Mouse (Mus musculus) liver, adult 2 months (tissue): ENCODE measurements around the gene Hba-a1. TPM values are rescaled to one million over a fixed set of nuclear protein-coding genes. Genes with fewer than 3 reads are reported as not detected.

Experiments used
- DNase-seq: peaks from one replicate; pipeline ENCODE4 v3.0.0-alpha.2; 2011; ENCODE audit warnings: low read depth, low spot score; ENCODE audit errors: extremely low read depth
- H3K27ac ChIP-seq: fragments of 200-500 bp; replicated peaks from 2 replicates; pipeline ENCODE4 v1.5.1; 2012; ENCODE audit warnings: low read depth, mild to moderate bottlenecking, control low read depth, inconsistent platforms, low read length; ENCODE audit not compliant: insufficient read depth
- H3K27me3 ChIP-seq: fragments of 200-500 bp; 2 replicates; pipeline ENCODE4 v1.6.1; 2012; ENCODE audit warnings: mild to moderate bottlenecking, moderate library complexity, low read length, inconsistent platforms; ENCODE audit not compliant: control insufficient read depth, insufficient read depth
- H3K36me3 ChIP-seq: fragments of 200-500 bp; 2 replicates; pipeline ENCODE4 v1.6.1; 2012; ENCODE audit warnings: low read length, inconsistent platforms; ENCODE audit not compliant: control insufficient read depth, insufficient read depth
- H3K4me1 ChIP-seq: fragments of 200-500 bp; 2 replicates; pipeline ENCODE4 v1.6.1; 2011; ENCODE audit warnings: low read length; ENCODE audit not compliant: control insufficient read depth, insufficient read depth
- H3K4me3 ChIP-seq: fragments of 200-500 bp; 2 replicates; pipeline ENCODE4 v1.5.1; 2011; ENCODE audit warnings: low read depth, mild to moderate bottlenecking, control low read depth, low read length, moderate library complexity; ENCODE audit not compliant: insufficient read depth
- H3K79me2 ChIP-seq: fragments of 200-500 bp; 2 replicates; pipeline ENCODE4 v1.6.1; 2012; ENCODE audit warnings: inconsistent platforms, mild to moderate bottlenecking, low read length, moderate library complexity; ENCODE audit not compliant: control insufficient read depth, insufficient read depth
- H3K9ac ChIP-seq: fragments of 200-500 bp; 2 replicates; pipeline ENCODE4 v1.6.1; 2012; ENCODE audit warnings: low read depth, mild to moderate bottlenecking, control low read depth, inconsistent platforms, low read length
- CTCF ChIP-seq: fragments of 200-500 bp; IDR thresholded peaks from 2 replicates; pipeline ENCODE4 v1.5.1; 2011; ENCODE audit warnings: low read depth, low read length, control low read depth
- POLR2A ChIP-seq: fragments of 200-500 bp; IDR thresholded peaks from 2 replicates; pipeline ENCODE4 v1.6.1; 2011; ENCODE audit warnings: low read length, control low read depth; ENCODE audit not compliant: insufficient read depth; ENCODE audit errors: extremely low read depth
- WGBS: fragments of 180-500 bp; shearing (Covaris S2); methylation state at CpG from one replicate; pipeline ENCODE4 v1.1.7; 2018; 5-methylcytosine and 5-hydroxymethylcytosine counted together
- polyA plus RNA-seq: library from polyadenylated mRNA; depleted of rRNA; stranded (reverse); fragments of >200 nt; gene quantifications from 2 replicates; pipeline ENCODE4 v1.2.3, GENCODE M21; 2012
- total RNA-seq: library from RNA; depleted of rRNA; stranded (reverse); fragments of >200 nt; gene quantifications from 2 replicates; pipeline ENCODE4 v1.2.3, GENCODE M21; 2014

Hba-a1 gene
- total and polyA plus RNA-seq, 2 experiments = 146 to 696 TPM

DNA sequence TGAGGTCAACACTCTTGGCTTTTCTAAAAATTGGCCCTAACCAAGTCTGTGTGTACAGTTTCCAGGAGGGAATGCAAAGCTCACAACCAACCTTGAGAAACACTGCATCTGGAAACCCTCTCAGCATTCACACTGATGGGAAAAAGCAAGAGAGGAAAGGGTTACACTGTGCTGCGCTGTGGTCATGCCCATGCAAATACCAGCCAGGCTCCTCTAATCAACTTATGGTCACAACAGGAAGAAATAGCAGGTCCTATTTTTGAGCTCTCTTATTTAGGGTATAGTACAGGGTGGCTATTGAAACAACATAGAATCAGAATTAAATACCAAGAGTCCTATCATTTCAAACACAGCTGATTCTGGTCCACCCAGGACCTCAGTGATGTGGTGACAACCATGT lies 38.7 kb upstream of the Hba-a1 start:
- no peak for DNase-seq
- Histone ChIP-seq H3K4me3 (no peak overlapping the region), H3K9ac (no peak overlapping the region), H3K79me2 (no peaks in the 10 kb centered on the region), H3K36me3 (peaks cover 35% of the 10 kb centered on the region), H3K27ac (no peak overlapping the region), H3K27me3 (no peaks in the 10 kb centered on the region), H3K4me1 (no peaks in the 10 kb centered on the region)
- 85% methylated on average over 1 of the region's 1 CpGs for WGBS
- TF ChIP-seq POLR2A = no peak
- TF ChIP-seq CTCF = no peak

DNA sequence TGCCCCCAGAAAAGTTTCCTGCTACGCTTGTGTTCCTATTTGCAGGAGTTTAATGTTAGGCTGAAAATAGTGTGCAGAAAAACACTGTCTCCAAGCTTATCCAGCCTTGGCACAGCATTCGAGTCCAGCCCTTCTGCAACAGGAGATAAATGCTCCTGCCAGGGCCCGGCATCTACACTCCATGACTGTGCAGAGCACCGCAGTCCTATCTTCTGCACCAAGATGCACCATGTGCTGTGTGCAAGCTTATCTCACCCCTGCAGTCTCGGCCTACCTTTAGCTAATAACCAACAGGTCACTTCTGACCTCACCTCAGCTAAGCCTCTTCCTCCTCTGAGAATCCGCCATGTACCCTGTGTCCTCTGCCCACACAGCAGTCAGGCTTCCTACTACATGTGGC lies 37.7 kb upstream of the Hba-a1 start:
- Histone ChIP-seq H3K27ac (no peak overlapping the region), H3K36me3 (peaks cover 44% of the 10 kb centered on the region), H3K79me2 (no peaks in the 10 kb centered on the region), H3K27me3 (no peaks in the 10 kb centered on the region), H3K4me3 (no peak overlapping the region), H3K9ac (no peak overlapping the region), H3K4me1 (no peaks in the 10 kb centered on the region)
- no peak for TF ChIP-seq CTCF
- no peak for TF ChIP-seq POLR2A
- no peak for DNase-seq
- 92% methylated on average over 6 of the region's 6 CpGs for whole genome bisulfite sequencing

DNA sequence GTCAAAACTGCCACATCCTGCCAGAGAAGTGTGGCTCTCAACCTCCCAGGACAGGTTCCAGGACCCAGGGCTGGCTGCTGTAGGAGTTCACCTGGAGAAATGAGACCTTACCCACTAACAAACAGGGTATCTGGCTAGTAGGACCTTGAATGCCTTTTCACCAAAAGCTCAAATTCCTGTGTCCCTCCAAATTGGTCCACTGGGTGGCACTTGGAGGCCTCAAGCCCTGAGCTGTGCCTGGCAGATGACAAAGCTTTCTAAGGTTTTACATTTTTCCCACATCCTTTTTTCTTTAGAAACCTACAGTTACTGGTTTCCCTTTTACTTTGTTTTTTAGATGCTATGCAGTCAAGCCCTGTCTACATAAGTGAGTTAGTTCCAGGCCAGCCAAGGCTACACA lies 36.2 kb upstream of the Hba-a1 start:
- no peaks in the 10 kb centered on the region for H3K4me1 ChIP-seq
- no peak for TF ChIP-seq POLR2A
- no peak for TF ChIP-seq CTCF
- no peak overlapping the region for H3K27ac ChIP-seq
- H3K27me3 ChIP-seq = no peaks in the 10 kb centered on the region
- H3K9ac ChIP-seq = no peak overlapping the region
- no peak for DNase-seq
- H3K36me3 ChIP-seq = peaks cover 46% of the 10 kb centered on the region
- H3K79me2 ChIP-seq = no peaks in the 10 kb centered on the region
- no peak overlapping the region for H3K4me3 ChIP-seq

DNA sequence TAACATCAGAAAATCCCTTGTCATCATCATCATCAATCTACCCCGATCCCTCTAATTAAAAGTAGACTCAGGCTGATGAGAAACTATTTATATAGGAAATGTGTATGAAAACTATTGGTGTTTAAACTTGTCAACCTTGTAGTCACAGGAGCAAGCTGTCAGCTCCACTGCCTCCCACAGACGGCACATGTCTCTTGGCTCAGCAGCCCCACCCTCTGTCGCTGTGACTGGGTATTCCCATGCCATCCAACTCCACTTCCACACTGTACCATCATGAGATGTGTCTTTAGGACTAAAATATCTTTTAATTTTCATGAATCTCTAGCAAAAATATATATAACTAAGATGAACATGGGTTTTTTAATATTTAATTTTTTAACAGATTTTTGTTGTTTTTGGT lies 35.0 kb upstream of the Hba-a1 start:
- Histone ChIP-seq H3K27ac (no peak overlapping the region), H3K27me3 (no peaks in the 10 kb centered on the region), H3K9ac (no peak overlapping the region), H3K4me1 (no peaks in the 10 kb centered on the region), H3K79me2 (no peaks in the 10 kb centered on the region), H3K4me3 (no peak overlapping the region), H3K36me3 (peaks cover 55% of the 10 kb centered on the region)
- WGBS = 90% methylated on average over 3 of the region's 3 CpGs
- no peak for TF ChIP-seq POLR2A
- no peak for DNase-seq

DNA sequence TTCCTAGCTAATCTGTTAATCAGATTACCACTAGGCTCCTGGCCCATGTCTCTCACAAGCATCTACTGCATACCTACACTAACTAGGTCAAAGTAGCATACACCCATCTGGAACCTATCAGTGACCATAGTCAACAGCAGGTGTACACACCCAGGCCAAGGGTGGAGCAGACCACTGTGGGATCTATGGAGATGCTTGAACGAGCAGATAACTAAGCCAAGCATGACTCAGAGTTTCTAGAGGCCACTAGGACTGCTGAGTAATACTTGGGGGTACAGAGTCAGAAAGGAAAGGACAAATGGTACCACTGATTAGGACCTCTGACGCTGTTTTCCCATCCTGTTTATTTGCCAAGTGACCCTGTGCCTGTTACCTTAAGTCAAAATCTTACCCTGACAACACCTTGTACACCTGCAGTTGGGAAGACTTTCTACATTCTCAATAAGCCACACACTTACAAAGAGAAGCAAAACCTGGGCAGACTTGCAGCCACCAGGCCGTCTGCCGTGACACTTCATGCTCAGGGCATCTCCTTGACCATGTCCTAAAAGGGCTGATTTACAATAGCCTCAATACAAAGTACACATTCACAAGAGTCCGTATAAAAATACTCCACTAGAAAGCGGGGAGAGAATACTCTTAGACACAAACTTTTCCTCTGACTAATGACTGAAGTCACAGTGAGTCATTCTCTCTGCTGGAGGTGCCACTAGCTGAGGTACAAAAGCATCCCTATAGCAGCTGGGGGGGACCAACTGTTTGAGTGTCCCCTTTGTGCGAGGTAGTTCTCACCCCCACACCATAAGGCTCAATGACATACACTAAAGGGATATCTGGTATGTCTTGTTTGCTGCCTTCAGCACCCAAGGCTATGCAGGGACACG lies 32.2 kb upstream of the Hba-a1 start:
- Histone ChIP-seq H3K27ac (no peak overlapping the region), H3K79me2 (peaks cover 3% of the 10 kb centered on the region; the same call in 1 of the 2 replicates), H3K36me3 (peaks cover 68% of the 10 kb centered on the region), H3K27me3 (no peaks in the 10 kb centered on the region), H3K9ac (no peak overlapping the region), H3K4me3 (no peak overlapping the region), H3K4me1 (no peaks in the 10 kb centered on the region)
- DNase-seq = no peak
- WGBS = 92% methylated on average over 8 of the region's 8 CpGs
- TF ChIP-seq CTCF (no peak), POLR2A (no peak)

DNA sequence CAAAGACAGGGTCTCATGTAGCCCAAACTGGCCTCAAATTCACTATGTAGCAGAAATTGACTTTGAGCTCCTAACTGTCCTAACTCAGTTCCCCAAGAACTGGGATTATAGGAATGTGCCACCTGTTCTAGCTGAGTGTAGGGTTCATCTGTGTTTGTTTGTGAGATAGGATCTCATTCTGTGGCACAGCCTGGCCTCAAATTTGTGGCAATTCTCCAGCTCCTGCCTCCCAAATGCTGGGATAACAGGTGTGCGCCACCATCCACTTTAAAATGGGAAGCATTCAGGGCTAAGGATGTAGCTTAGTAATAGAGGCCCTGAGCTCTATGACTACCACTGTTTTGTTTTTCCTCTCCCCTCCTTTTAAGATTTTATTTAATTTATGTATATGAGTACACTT lies 30.2 kb upstream of the Hba-a1 start:
- Histone ChIP-seq H3K36me3 (peaks cover 51% of the 10 kb centered on the region), H3K79me2 (peaks cover 3% of the 10 kb centered on the region; the same call in 1 of the 2 replicates), H3K4me1 (no peaks in the 10 kb centered on the region), H3K27me3 (no peaks in the 10 kb centered on the region), H3K9ac (no peak overlapping the region), H3K27ac (no peak overlapping the region), H3K4me3 (no peak overlapping the region)
- TF ChIP-seq POLR2A (no peak), CTCF (no peak)
- DNase-seq = no peak
- WGBS = 93% methylated on average over 1 of the region's 1 CpGs
